Mouse (Mus musculus) bone marrow macrophage, adult 2 months (primary cell): Measurements from ENCODE around the gene Fryl. TPM values are rescaled to one million over a fixed set of nuclear protein-coding genes. Genes with fewer than 3 reads are reported as not detected.
A peak's percentile ranks its signal among the peaks of the same experiment; 100 is the strongest.

Source experiments
- H3K27ac ChIP-seq: 2 replicates; pipeline ENCODE4 v1.5.1; 2012; ENCODE audit warnings: low read depth, low read length; ENCODE audit not compliant: insufficient read depth
- H3K4me1 ChIP-seq: 2 replicates; pipeline ENCODE4 v1.6.1; 2012; ENCODE audit warnings: low read length; ENCODE audit not compliant: control insufficient read depth, insufficient read depth
- H3K4me3 ChIP-seq: 2 replicates; pipeline ENCODE4 v1.5.1; 2012; ENCODE audit warnings: mild to moderate bottlenecking, low read length, moderate library complexity; ENCODE audit not compliant: insufficient read depth
- CTCF ChIP-seq: IDR thresholded peaks from 2 replicates; pipeline ENCODE4 v1.5.1; 2012; ENCODE audit warnings: low read depth, mild to moderate bottlenecking, low read length, moderate library complexity
- POLR2A ChIP-seq: IDR thresholded peaks from 2 replicates; pipeline ENCODE4 v1.6.1; 2012; ENCODE audit warnings: mild to moderate bottlenecking, low read depth, low read length, borderline replicate concordance
- polyA plus RNA-seq: library from polyadenylated mRNA; stranded (reverse); fragments of >200 nt; gene quantifications from 2 replicates; pipeline ENCODE4 v1.2.4, GENCODE M21; 2012; ENCODE audit not compliant: missing spikeins, insufficient read depth, insufficient read length

The Fryl gene
- polyA plus RNA-seq, 1 experiment, result 47.9 TPM

DNA sequence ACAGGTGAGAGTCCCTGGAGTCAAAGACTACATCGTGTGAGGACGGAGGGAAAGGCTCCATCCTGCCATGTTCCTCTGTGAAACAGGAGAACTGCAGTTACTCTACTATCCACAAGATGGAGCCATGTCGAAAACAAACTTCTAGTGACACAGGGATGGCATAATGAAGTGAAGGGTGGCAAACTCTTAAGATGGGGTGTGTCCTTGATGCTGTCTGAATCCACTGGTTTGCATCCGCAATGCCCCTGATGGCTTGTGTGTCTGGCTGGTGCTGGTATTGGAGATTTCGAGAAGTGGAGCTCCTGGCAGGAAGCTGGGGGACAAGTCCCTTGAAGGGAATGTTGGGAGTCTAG, 122.6 kb downstream of the Fryl start:
- Histone ChIP-seq H3K27ac (no peak overlapping the region), H3K4me3 (no peak overlapping the region)
- TF ChIP-seq POLR2A (no peak), CTCF (peak; percentile 25; the same call in 1 of the 2 replicates)

DNA sequence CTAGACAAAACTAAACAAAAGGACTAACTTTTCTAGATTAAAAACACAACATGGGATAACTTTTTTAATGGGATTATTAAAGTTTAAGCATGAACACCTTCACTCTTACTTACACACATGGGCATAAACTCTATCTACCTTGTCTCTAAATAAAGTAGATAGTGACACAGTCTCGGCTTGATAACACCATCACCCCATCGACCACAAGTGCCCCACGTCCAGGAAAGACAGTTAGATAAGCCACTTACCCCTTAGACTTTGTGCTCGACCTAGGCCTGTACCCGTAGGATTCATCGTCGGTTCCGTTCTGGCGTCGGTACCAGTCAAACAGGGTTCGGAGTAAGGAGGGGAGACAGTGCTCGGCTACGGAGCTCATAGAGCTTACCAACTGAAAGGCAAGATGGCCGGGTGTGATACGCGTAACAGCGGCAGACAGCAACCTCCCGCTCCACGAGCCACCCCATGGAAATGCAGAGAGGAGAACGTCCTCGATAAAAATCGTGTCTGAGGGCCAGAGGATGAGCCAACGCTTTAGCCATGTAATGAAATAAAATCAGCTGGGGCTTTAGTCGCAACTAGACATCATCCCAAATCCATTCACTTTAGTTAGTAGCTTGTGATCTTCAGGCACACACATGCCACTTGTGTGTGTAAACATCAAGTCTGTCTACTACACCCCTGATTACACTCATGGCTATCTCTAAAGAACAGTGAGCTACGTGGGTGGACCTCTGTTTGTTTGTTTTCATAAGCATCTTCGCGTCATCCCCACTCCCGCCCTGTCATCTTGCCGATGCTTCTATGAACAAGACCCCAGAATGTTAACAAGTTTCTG, 123.2 kb downstream of the Fryl start:
- Histone ChIP-seq H3K4me3 (no peak overlapping the region), H3K4me1 (peaks cover 2% of the 10 kb centered on the region; the same call in 1 of the 2 replicates), H3K27ac (no peak overlapping the region)
- no peak for TF ChIP-seq CTCF
- TF ChIP-seq POLR2A, result no peak

More for the DNA sequence above, 122.6 kb downstream of the Fryl start:
- H3K4me1 ChIP-seq, result peaks cover 2% of the 10 kb centered on the region; the same call in 1 of the 2 replicates

DNA sequence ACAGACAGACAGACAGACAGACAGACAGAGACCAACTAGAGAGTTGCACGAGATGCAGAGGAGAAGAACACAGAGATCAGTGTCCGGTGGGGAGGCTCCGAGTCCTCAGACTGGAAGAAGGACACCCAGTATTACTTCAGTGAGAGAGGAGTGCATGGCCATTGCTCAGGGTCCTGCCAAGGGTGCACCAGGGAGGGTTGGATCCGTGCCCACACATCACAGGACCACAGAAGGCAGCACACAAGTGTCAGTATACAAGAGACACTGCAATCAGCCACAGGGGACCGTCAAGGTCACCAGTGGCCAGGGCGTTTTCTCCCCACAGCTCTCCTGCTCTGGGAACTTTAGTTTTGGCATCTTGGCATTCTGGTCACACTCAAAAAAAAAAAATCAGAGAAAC, 125.4 kb downstream of the Fryl start:
- H3K4me1 ChIP-seq, result peaks cover 2% of the 10 kb centered on the region; the same call in 1 of the 2 replicates
- H3K4me3 ChIP-seq, result no peak overlapping the region
- H3K27ac ChIP-seq, result no peak overlapping the region
- no peak for TF ChIP-seq POLR2A
- TF ChIP-seq CTCF, result no peak

DNA sequence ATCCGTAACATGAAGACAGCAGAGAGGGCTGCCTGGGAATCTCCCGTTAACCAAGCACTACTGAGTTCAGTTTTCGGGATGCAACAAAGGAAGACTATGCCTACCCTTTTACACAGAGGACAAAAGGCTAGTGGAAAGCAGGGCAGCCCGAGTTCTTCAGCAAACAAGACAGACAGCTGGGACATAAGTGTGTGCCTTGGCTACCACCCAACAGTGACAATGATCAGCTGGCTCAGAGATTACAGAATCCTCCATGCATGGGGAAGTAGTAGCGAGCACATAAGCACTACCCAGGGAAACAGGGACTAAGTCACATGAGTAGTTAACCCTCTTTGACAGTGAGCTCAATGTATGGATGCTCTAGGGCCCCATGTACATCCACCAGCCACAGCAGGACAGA, 126.5 kb downstream of the Fryl start:
- no peak overlapping the region for H3K4me3 ChIP-seq
- TF ChIP-seq POLR2A (no peak), CTCF (no peak)
- peaks cover 2% of the 10 kb centered on the region; the same call in 1 of the 2 replicates for H3K4me1 ChIP-seq
- no peak overlapping the region for H3K27ac ChIP-seq

DNA sequence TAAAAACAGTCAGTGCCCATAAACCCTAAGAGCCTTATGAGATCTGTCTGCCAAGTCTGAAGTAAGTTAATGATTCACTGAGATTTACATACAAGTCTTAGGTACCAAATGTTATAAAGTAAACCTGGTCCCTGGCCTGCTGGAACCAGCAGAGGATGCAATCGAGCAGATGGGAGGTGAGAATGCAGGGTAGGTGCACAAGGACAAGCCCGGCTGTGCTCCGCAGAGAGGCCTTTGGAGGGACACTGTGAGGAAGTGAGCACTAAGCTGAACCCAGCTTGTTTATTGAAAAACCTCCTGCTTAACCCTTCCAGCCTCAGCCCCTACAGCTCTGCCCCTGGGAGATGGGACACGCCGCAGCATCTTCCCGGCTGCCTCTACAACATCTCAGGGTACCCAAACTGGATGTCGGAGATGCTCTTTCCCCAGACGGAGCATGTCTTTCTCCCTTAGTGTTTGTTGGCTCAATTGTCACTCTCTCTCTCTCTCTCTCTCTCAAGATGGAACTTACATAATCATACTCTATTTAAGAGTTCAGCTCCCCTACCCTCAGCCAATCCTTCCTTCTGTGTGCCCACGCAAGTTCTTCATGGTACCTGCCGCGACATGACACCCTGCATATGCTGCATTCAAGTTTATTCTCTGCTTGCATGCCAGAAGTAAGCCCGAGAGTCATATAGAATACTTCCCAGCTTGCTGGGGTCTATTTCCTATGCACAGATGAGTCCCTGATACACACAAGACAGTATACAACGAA, 136.3 kb downstream of the Fryl start:
- TF ChIP-seq POLR2A (no peak), CTCF (no peak)
- no peak overlapping the region for H3K4me3 ChIP-seq
- H3K27ac ChIP-seq, result no peak overlapping the region
- no peaks in the 10 kb centered on the region for H3K4me1 ChIP-seq

DNA sequence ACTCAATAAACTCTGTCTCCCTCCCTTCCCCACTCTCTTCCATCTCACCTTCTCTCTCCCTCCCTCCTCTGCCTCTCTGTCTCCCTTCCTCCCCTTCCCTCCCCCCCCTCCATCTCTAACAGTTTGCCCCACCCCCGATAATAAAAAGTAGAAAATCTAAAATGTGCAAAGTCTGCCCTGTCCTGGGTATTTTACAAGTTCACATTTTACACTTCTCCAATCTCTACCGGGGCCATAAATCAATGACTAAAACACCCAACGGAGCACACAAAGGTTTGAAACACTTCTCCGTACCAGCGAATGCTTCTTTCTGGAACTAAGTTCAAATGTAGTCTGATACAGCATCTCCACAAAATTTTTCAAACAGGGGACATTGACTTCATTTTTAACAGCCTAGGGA, 136.9 kb downstream of the Fryl start:
- no peak overlapping the region for H3K27ac ChIP-seq
- no peaks in the 10 kb centered on the region for H3K4me1 ChIP-seq
- TF ChIP-seq CTCF (no peak), POLR2A (no peak)
- no peak overlapping the region for H3K4me3 ChIP-seq

DNA sequence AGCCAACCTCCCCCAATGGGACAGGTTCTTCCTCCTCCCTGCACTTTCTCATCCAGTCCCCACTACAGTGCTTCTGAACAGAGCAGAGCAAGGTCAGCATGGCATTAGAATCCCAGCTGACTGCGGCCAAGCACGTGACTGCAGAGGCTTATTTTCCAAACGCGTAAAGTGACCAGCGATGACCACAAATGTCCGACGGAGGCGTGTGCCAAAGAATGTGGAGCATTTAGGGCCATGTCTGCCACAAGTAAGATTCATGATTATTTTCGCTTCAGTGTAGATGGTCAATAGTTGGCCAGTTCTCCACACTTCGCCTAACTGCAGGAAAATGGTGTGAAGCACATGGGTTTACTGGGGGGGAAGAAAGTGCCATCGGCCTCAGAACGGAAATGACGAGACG, 137.6 kb downstream of the Fryl start:
- Histone ChIP-seq H3K27ac (no peak overlapping the region), H3K4me1 (no peaks in the 10 kb centered on the region), H3K4me3 (no peak overlapping the region)
- TF ChIP-seq POLR2A, result no peak
- no peak for TF ChIP-seq CTCF

DNA sequence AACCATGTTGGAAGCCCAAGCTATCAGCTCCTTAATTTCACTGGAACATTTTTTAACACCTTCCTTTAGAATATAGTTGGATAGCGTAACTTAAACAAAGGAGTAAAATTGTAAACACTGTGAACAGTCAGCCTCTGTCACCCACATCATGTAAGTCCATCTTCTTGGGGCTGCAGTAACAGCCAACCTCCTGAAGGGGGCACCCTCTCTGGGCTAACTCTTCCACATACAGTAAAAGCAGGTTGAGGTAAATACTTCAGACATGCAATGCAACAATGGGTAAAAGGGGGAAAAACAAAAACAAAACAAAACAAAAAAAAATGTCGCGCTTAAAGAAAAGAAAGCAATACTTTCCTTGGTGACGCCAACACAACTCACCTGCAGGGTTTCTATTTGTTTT, 141.5 kb downstream of the Fryl start:
- no peaks in the 10 kb centered on the region for H3K4me1 ChIP-seq
- TF ChIP-seq CTCF, result peak; percentile 52
- no peak for TF ChIP-seq POLR2A
- H3K27ac ChIP-seq, result no peak overlapping the region
- no peak overlapping the region for H3K4me3 ChIP-seq

DNA sequence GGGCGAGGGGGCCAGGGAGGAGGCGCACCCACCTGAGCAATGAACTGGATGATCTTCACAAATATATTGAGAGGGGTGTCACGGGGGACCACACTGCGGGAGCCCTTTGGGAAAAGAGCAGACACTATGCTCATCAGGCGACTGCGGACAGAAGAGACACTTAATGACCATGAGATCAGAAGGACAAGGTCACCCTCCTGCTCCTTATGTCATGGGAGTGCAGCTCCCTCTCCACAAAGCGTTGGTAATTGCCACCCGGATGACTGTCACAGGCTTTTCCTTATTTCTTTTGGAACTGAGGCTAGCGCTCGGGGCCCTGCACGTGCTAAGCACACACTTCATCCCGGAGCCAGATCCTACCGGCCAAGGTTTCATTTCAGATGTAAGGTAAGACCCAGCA, 144.1 kb downstream of the Fryl start:
- Histone ChIP-seq H3K27ac (no peak overlapping the region), H3K4me1 (no peaks in the 10 kb centered on the region), H3K4me3 (no peak overlapping the region)
- TF ChIP-seq CTCF (no peak), POLR2A (no peak)

DNA sequence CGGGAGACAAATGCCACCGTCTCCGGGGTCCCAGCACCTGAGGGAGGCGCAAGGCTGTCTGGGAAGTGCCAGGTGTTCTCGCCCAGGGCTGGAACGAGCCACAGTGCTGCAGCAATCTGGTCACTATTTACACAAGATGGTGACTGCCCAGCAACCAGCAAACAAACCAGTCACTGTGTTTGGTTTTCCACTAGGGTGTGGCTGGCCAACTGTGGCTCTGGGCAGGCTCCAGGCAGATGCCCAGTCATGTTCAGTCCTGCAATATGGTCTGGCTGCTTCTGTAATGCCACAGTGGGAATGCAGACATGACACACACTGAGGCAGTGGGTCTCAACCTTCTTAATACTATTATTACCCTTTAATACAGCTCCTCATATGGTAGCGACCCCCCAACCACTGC, 152.8 kb downstream of the Fryl start:
- Histone ChIP-seq H3K4me3 (no peak overlapping the region), H3K27ac (no peak overlapping the region)
- TF ChIP-seq POLR2A (no peak), CTCF (no peak)

More for the DNA sequence above, 152.8 kb downstream of the Fryl start:
- H3K4me1 ChIP-seq, result no peaks in the 10 kb centered on the region
